Mouse (Mus musculus) intestine, postnatal 0 days (tissue): ENCODE measurements at regions not wholly inside any gene's neighbourhood (a gene's known extent, or its start where the extent isn't known, plus 50 kb on each side); places are given as distances from the start of the nearest gene placed in this dataset.
"Not testable (repeated sequence)": the region's sequence is repeated elsewhere in the genome, so short reads cannot be mapped to it uniquely, and the experiment has no call there.

ENCODE experiments used
- ATAC-seq: fragments of 200-750 bp; cut with Nextera tagmentation; 2 replicates; pipeline ENCODE4 v1.8.0; 2017; ENCODE audit warnings: mild to moderate bottlenecking, moderate TSS enrichment, moderate library complexity
- H3K27ac ChIP-seq: fragments of 300-500 bp; sonication (generic); 2 replicates; pipeline ENCODE4 v1.5.1; 2014; ENCODE audit warnings: mild to moderate bottlenecking, low read depth, low read length, moderate library complexity
- H3K27me3 ChIP-seq: fragments of 300-500 bp; sonication (generic); replicated peaks from 2 replicates; pipeline ENCODE4 v1.6.1; 2014; ENCODE audit warnings: low read length, mixed read lengths; ENCODE audit not compliant: control insufficient read depth, insufficient read depth
- H3K36me3 ChIP-seq: fragments of 300-500 bp; sonication (generic); 2 replicates; pipeline ENCODE4 v1.6.1; 2014; ENCODE audit warnings: mild to moderate bottlenecking, moderate library complexity; ENCODE audit not compliant: control insufficient read depth, insufficient read depth
- H3K4me1 ChIP-seq: fragments of 300-500 bp; sonication (generic); replicated peaks from 2 replicates; pipeline ENCODE4 v1.6.1; 2014; ENCODE audit warnings: antibody characterized with exemption, low read length, mixed read lengths; ENCODE audit not compliant: control insufficient read depth, insufficient read depth
- H3K4me2 ChIP-seq: fragments of 300-500 bp; sonication (generic); replicated peaks from 2 replicates; pipeline ENCODE4 v1.6.1; 2014; ENCODE audit warnings: low read depth, mild to moderate bottlenecking, moderate library complexity
- H3K4me3 ChIP-seq: fragments of 300-500 bp; sonication (generic); 2 replicates; pipeline ENCODE4 v1.5.1; 2014; ENCODE audit warnings: low read depth, low read length
- H3K9ac ChIP-seq: fragments of 300-500 bp; sonication (generic); 2 replicates; pipeline ENCODE4 v1.6.1; 2014; ENCODE audit warnings: mild to moderate bottlenecking, low read depth, low read length
- H3K9me3 ChIP-seq: fragments of 300-500 bp; sonication (generic); 2 replicates; pipeline ENCODE4 v1.6.1; 2016; ENCODE audit warnings: mixed run types; ENCODE audit not compliant: control insufficient read depth
- CTCF ChIP-seq: sonication (generic); IDR thresholded peaks from 2 replicates; pipeline ENCODE4 v1.5.1; 2016; ENCODE audit warnings: low read depth, mild to moderate bottlenecking, control low read depth, antibody characterized with exemption, moderate library complexity
- WGBS: fragments of 180-500 bp; shearing (Covaris S2); extraction: QIAGEN DNeasy Blood & Tissue Kit; methylation state at CpG from one replicate; pipeline ENCODE4 v1.1.7; 2014; 5-methylcytosine and 5-hydroxymethylcytosine counted together

DNA sequence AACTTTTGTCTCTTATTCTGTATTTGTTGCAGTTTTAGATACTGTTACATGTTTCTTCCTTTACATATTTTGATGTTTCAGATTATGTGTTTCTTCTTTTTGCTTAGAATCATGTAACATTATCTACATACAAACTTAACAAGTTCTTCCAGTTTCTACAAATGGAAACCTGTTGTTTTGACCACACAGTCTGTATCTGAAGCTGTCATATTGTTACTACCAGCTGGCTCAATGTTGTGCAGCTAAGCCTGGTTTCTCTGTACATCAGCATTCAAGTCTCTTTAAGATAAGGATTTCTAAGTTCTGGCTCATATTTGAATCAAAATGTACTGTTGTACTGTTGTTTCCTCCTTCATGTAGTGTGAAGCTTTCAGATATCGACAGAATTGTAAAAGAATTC lies 65.4 kb upstream of the Vps41 start:
- no peaks in the 10 kb centered on the region for H3K27me3 ChIP-seq
- 80% methylated on average over 1 of the region's 1 CpGs for WGBS
- H3K36me3 ChIP-seq: no peaks in the 10 kb centered on the region
- H3K9ac ChIP-seq: no peak overlapping the region
- no peak overlapping the region for H3K4me3 ChIP-seq
- no peak for TF ChIP-seq CTCF
- no peak overlapping the region for H3K4me2 ChIP-seq
- ATAC-seq: no peak
- no peaks in the 10 kb centered on the region for H3K9me3 ChIP-seq
- no peaks in the 10 kb centered on the region for H3K4me1 ChIP-seq
- H3K27ac ChIP-seq: no peak overlapping the region

DNA sequence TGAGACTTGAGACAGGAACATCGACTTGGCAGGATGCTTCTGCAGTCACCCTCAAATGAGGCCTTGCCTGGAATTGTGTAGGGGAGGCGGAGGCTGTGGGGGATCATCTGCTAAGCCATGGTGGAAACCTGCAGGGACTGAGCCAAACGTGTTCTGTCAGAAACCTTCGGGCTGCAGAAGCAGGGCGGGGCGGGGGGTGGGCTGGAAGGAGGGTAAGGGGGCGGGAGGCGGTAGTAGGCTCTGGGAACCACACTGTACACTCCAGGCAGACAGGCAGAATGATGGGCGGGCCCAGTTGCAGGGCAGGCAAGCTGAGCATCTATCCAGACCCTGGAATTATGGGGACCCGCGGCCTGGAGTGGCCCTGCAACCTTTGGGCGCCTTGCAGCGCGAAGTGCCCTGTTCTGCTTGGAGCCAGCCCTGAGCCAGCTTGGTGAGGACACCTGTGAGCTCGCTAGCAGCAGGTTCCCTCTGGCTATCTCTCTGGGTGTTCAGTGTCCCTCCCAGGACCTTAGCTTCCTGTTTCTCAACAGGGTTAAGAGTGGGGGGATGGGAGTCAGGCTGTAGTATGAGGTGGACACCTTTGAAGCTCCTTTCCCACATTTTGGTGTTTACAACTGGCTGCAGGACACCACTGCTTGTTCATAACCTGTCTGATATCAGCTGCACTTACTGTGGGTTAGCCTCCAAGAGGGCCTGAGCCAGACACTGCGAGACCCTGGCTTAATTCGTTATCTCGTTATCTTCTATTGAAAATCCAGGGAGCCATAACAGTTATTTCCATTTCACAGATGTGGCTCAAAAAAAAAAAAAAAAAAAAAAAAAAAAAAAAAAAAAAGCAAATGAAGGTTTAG lies 102.1 kb upstream of the Vps41 start:
- Histone ChIP-seq H3K4me3 (no peak overlapping the region), H3K27ac (no peak overlapping the region), H3K9me3 (no peaks in the 10 kb centered on the region), H3K9ac (no peak overlapping the region), H3K27me3 (no peaks in the 10 kb centered on the region), H3K4me2 (no peak overlapping the region), H3K36me3 (no peaks in the 10 kb centered on the region), H3K4me1 (no peaks in the 10 kb centered on the region)
- no peak for TF ChIP-seq CTCF
- ATAC-seq: no peak
- 20% methylated on average over 16 of the region's 18 CpGs for WGBS

DNA sequence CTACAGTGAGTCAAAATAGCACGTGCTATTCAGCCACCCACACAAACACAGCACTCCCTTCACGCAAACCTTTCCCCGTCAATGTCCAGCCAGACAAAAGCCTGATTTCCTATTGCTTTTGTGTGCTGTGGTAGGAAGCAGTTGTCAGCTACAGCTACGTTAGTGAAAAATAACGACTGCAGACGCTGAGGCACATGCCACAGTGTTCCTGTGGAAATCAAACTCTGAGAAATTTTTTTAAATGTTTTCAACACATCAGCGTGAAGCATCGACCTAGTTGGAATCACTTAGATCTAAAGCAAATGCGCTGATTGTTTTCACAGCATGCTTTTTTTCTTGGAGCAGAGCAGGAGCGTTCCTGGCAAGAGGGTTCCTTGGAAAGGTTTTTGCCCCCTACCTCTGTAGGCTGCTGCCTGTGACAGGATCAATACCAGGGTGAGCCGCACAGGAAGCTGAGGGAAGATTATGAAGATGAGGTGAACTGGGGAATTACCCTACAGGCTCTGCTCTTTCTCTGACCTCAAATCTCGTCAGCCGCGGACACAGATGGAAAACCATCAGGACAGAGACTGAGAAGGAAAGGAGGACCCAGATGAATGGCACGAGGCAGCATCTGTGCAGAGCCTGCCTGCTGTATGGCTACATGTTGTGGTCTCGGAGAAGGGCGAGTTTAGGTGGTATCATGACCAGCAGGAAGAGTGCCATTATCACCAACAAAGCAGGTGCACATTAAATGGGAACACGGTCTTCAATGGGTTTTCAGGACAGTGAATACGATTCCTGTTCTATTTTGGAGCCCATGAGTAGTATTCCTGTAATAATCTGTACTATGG lies 136.2 kb upstream of the Vps41 start:
- no peak overlapping the region for H3K9ac ChIP-seq
- 42% methylated on average over 19 of the region's 19 CpGs for whole genome bisulfite sequencing
- no peaks in the 10 kb centered on the region for H3K4me1 ChIP-seq
- no peak for TF ChIP-seq CTCF
- ATAC-seq: no peak
- H3K36me3 ChIP-seq: no peaks in the 10 kb centered on the region
- H3K4me3 ChIP-seq: no peak overlapping the region
- H3K9me3 ChIP-seq: no peaks in the 10 kb centered on the region
- H3K4me2 ChIP-seq: no peak overlapping the region
- H3K27me3 ChIP-seq: no peaks in the 10 kb centered on the region
- H3K27ac ChIP-seq: no peak overlapping the region

DNA sequence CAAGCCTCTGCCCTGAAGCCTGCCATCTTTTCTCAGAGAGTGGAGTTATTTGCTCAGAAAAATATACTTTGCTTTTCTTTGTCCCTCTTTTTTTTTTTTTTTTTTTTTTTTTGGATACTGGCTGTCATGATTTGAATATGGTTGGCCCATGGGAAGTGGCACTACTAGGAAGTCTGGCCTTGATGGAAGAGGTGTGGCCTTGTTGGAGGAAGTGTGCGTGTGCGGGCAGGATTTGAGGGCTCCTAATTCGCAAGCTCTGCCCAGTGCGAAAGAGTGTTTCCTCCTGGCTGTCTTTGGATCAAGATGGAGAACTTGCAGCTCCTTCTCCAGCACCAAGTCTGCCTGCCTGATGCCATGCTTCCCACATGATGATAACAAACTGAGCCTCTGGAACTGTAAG lies 141.1 kb upstream of the Vps41 start:
- no peak overlapping the region for H3K9ac ChIP-seq
- 72% methylated on average over 4 of the region's 4 CpGs for WGBS

DNA sequence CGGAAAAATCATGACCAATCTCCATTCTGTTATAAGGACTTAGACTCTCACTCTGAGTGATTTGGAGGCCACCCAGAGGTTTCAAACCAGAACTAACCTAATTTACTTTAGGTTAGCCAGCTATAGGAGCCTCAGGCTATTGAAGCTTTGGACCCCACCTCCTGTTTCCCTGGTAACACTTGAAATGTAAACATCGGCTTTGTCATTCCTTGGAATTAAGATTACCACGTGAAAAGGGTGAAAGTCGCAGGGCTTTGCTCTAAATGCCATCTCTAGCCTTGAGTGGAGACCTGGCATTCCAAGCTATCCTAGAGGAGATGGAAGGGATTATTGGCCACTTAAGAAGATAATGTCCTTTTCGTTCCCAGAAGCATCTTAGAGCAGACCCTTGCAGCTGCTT lies 141.5 kb upstream of the Vps41 start:
- Histone ChIP-seq H3K4me3 (no peak overlapping the region), H3K27ac (no peak overlapping the region), H3K27me3 (no peaks in the 10 kb centered on the region), H3K4me2 (no peak overlapping the region), H3K36me3 (no peaks in the 10 kb centered on the region), H3K9me3 (no peaks in the 10 kb centered on the region), H3K4me1 (no peaks in the 10 kb centered on the region), H3K9ac (no peak overlapping the region)
- no peak for TF ChIP-seq CTCF
- ATAC-seq: no peak
- 8% methylated on average over 5 of the region's 5 CpGs for WGBS

More for the DNA sequence above, 141.1 kb upstream of the Vps41 start:
- TF ChIP-seq CTCF: no peak
- no peak for ATAC-seq
- Histone ChIP-seq H3K4me1 (no peaks in the 10 kb centered on the region), H3K9me3 (no peaks in the 10 kb centered on the region), H3K4me3 (no peak overlapping the region), H3K4me2 (no peak overlapping the region), H3K27me3 (no peaks in the 10 kb centered on the region), H3K36me3 (no peaks in the 10 kb centered on the region), H3K27ac (no peak overlapping the region)

DNA sequence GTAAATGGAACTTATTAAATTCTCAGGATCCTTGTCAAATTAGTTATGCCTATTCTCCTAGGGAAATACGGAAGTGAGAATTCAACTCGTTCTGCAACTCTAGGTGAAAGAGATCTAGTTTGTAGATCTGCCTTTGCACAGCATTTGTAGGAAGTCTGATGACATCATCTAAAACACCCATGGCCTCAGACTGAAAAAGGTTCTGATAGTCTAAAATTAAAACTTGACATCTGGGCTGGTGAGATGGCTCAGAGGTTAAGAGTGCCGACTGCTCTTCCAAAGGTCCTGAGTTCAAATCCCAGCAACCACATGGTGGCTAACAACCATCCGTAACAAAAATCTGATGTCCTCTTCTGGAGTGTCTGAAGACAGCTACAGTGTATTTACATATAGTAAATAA lies 144.5 kb upstream of the Pou6f2 start:
- H3K36me3 ChIP-seq, H3K4me3 ChIP-seq, H3K4me2 ChIP-seq, ATAC-seq, H3K9me3 ChIP-seq, H3K9ac ChIP-seq, H3K27me3 ChIP-seq, H3K4me1 ChIP-seq, H3K27ac ChIP-seq: not testable (repeated sequence)
- 82% methylated on average over 4 of the region's 4 CpGs for WGBS
